Mouse (Mus musculus): Measurements from ENCODE around the gene Trp53rkb.
A peak's percentile ranks its signal among the peaks of the same experiment; 100 is the strongest.

Gene Trp53rkb

DNA sequence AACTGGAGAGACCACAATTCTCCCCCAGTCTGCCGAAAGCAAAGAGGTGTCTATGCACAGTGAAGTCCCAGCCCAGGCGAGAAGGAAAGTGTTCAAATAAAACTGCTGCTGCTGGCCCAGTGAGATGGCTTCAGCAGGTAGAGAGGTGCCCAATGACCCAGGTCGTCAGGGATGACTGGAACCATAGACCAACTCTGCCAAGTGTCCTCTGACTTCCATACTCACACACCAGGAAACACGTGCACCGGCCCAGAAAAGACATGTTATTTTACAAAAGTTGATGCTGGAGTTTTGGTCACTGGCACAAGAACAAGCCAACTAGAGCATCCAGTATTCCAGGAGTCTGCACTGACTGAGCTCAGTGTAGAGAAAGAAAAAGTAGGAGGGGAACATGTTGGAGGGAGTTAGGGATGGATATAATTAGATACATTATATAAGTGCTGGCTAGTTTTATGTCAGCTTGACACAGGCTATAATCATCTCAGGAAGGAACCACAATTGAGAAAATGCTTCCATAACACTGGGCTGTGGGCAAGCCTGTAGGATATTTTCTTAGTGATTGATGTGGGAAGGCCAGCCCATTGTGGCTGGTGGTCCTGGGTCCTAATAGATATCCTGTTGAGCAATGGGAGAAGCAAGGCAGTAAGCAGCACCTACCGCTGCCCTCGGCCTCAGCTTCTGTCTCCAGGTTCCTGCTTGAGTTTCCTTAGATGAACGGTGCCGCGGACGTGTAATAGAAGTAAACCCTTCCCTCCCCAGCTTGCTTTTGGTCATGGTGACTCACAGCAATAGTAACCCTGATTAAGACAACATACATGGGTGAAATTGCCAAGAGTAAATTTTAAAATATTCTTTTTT, 7.5 kb downstream of the Trp53rkb start:
- no peak for DNase-seq (ENCODE audit: low spot score in 2 of 2)

DNA sequence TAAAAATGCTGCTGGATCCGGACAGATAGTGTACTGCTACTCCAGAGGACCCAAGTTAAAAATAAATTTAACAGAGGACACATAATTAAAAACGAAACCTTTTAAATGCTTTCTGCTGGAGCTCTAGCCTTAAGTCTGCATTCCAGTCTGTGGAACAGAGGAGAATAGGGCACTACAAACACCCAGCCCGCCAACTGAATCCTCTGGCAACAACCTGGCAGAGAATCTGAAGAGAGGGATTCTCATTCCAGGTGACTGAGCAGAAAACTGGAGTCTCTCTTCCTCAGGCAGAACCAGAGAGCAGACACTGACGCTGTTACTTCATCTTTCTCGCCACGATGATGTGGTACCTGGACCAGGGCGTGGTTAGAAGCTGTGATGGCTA, 8.1 kb downstream of the Trp53rkb start:
- DNase-seq (ENCODE audit: low spot score in 2 of 2) = no peak

DNA sequence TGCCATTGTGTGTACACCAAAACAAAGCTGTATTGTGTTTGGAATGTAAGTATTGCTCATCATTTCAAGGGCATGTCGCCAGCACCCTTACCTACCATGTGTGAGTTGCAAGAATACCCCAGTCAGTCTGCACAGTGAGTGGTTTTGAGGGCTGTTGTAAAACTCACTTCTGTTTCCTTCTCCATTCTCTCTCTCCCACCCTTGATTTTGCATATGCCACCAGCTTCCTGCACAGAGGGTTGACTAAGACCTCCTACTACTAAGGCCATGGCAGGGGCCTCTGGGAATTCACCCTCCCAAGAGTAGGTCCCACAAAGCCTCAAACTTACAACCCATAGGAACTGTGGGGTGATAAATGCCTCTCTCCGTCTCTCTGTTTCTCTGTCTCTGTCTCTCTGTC, 9.1 kb downstream of the Trp53rkb start:
- DNase-seq (ENCODE audit: low spot score in 2 of 2) = no peak

DNA sequence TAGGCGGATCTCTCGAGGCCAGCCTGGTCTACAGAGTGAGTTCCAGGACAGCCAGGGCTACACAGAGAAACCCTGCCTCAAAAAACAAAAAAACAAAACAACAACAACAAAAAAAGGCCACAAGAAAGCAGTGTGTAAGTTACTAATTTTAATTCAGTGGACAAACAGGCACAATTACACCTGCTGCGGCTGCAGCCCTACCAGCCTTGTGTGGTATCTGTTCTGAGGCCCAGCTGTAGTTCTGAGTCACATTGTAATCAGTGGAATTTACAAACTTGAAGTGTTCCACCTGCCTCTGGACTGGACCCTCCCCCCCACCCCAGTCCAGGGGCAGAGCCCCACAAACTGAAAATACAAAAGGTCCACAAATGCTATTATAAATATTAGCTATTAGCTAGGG, 11.0 kb downstream of the Trp53rkb start:
- no peak for DNase-seq (ENCODE audit: low spot score in 2 of 2)

DNA sequence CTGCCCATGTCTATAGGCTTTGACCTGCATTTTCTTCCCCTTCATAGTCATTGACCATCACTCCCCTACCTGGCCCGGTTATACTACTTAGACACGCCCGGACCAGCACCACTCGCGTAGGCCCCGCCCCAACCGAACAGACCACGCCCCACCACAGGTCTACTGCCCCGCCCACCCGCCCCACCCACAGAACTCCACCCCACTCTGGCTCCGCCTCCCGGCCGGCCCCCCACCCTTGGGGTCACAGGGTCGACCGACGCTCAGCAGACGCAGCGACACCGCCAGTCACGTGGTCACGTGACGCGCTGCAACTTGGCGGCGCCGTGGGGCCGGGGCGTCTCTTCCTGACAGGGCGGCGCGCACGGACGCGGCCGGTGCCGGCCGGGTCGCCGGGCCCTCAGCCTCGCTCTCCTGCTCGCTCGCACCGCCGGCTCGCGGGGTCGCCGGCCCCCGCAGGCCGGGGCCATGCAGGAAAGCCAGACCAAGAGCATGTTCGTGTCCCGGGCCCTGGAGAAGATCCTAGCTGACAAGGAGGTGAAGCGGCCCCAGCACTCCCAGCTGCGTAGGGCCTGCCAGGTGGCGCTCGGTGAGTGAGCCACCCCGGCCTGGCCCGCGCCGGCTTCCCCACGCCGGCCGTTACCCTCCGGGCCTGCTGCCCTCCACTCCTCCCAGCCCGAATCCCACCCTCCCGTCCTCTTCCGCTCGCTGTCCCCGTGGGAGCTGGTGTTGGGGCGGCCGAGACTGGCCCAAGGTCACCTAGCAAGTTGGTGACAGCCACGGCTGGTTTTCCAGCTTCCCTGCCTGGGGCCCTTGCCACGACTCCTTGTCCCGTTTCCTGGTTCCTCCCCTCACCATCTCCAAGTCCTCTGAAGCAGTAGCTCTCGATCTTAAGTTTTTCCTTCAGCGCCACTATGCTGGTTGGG, 13.2 kb downstream of the Trp53rkb start, which contains the start of gene Arfgef2:
Gene Arfgef2, plus strand, starts transcription at position 339 of the 923 bp plus-strand sequence.
- peak; percentile 86 to 88 for DNase-seq (ENCODE audit: low spot score in 2 of 2)

DNA sequence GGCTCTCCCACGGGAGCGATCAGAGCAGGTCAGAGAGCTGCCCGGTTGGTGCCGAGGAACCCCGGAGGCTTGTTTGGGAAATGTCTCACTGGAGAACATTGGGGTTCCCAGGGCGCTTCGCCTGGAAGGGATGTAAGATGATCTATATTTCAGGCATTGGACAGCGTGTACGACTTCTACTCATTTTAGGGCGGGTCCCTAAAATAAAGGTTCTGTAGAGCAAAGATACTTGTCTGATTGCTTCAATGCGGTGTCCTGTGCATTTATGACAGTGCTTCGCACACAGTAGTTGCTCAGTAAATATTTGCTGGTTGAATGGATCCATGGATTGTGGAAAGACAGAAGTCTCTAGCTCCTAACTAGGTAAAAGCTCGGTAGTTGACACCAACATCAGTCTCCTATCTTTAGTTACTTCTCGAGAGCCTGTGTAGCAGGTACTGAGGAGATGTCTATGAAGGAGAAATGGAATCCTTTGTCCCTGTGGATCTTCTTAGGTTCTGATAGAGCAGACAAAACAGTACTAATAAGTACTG, 13.9 kb downstream of the Trp53rkb start:
- DNase-seq (ENCODE audit: low spot score in 2 of 2) = no peak

DNA sequence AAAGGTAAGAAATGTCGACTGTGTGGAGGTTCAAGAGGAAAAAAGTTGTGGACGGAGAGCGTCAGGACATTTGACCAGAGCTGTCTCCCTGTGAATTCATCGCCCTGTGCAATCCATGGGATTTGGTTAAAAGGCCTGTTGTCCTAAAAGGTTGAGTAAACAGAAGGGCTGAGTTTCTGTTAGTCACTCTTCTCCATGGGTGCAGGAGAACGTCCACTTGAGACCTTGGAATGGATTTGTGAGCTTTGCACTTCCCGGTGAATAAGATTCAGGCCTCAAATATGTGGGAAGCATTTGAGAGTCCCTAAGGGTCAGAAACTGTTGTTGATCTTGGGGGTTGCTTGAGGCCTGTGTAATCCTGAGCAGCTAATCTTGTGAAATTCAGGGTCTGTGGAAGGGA, 14.5 kb downstream of the Trp53rkb start:
- DNase-seq (ENCODE audit: low spot score in 2 of 2) = no peak

DNA sequence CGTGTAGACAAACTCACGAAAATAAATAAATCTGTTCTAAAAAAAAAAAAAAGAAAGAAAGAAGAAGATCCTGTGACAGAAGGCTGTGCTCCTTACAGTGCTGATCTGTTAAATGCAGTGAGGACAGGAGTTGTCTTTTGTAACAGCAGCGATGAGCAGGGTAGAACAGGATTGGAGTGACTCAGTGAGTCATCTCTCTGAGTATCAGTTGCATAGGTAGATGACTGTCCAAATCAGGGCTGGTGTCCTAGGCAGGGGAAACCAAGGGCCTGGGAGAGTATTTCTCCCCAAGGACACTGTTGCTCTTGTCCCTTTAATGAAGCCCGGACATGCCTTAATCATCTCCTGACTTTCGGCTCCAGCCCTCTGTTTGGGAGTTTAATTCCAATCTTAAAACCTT, 17.2 kb downstream of the Trp53rkb start:
- DNase-seq (ENCODE audit: low spot score in 2 of 2) = no peak

DNA sequence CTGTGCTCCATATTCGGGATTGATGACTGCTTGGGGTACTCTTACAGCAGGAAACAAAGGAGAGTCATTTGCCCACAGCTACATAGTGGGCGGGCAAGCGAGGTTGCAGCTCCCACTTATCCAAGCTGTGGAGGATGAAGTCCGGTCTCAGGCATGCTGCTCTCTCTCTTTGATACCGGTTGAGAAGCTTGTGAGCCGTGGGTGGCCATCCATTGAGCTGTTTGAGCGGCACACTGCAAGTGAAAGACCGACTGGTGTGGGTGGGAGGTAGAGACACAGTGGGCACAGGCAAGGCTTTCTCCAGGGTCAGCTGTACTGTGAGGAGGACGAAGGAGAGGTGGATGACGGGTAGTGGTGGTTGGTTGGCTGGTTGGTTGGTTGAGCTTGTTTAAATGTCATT, 18.5 kb downstream of the Trp53rkb start:
- no peak for DNase-seq (ENCODE audit: low spot score in 2 of 2)

DNA sequence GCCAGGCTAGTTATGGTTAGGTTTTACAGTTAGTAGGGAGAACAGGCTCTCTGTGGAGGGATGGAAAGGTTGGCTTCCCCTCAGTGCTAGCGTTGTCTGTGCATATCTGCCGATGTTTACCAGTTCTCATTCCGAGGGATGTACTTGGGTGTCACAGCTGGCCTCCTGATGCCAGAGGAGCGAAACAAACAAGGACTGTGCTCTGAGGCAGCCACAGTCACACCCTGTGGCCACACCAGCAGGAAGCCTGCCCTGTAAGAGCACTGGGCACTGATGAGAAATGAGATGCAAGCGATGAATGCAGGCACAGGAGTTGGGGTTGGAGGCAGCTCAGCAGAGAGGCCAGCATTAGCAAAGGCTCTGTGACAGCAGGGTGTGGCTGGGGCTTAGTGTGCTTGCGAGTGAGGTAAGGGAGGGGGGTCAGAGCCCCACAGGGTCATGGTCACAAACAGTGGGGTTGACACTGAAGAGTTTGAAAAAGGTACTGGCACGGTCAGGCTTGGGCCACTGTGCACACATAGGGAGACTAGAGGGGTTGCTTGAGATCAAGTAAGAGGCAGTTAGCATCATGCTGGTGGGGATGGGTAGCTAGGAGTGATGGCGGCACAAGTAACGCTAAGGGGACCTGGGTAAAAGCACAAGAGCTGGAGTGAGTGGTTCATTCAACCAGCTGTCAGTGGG, 26.3 kb downstream of the Trp53rkb start:
- no peak for DNase-seq (ENCODE audit: low spot score in 2 of 2)

DNA sequence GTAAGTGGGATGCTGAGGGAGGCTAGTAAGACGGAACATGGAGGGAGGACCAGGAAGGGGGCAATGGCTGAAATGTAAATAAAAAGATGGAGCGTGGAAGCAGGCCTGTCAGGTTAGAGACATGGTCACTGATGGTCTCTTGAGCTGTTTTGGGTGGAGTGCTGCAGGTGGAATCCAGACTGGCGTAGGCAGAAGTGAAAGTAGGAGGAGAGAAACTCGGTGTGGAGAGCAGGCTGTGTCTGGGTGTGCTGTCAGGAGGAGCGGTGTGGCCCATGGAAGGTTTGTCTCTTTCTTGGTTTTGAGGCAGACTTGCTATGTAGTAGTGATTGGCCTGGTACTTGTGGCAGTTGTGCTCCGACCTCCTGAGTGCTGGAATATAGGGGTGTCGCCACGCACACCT, 27.5 kb downstream of the Trp53rkb start:
- no peak for DNase-seq (ENCODE audit: low spot score in 2 of 2)

DNA sequence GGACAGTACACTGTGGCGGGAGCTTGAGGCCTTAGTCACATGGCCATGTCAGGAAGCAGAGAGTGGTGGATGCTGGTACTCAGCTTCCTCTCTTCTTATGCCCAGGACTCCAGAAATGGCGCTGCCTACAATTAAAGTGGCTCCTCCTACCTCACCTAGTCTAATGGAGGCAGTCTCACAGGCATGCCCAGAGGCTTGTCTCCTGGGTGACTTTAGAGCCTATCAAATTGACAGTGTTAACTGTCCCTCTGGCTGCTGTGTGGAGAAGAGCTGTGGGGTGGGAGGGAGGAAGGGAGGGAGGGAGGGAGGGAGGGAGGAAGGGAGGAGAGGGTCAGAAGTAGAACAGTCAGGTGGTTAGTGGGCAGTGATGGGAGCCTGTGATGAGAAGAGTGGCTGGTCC, 28.5 kb downstream of the Trp53rkb start:
- DNase-seq (ENCODE audit: low spot score in 2 of 2) = no peak

DNA sequence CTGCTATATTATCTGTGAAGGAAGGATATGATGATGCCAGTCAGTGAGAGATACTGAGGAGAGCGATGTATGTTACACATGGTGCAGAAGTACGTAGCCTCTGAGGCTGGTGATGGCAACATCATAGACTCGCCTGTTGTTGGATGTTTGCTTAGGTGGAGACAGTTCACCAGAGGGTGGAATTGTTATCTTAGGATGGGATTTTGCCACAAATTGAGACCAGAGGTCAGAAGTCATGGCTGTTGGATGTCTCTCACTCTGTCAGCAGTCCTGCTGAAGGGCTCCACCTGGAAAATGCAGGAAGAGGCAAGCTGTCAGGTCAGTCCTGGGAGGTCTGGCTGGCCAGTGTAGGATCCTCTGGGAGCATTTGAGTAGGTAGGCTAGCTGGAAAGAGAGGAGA, 29.1 kb downstream of the Trp53rkb start:
- no peak for DNase-seq (ENCODE audit: low spot score in 2 of 2)

DNA sequence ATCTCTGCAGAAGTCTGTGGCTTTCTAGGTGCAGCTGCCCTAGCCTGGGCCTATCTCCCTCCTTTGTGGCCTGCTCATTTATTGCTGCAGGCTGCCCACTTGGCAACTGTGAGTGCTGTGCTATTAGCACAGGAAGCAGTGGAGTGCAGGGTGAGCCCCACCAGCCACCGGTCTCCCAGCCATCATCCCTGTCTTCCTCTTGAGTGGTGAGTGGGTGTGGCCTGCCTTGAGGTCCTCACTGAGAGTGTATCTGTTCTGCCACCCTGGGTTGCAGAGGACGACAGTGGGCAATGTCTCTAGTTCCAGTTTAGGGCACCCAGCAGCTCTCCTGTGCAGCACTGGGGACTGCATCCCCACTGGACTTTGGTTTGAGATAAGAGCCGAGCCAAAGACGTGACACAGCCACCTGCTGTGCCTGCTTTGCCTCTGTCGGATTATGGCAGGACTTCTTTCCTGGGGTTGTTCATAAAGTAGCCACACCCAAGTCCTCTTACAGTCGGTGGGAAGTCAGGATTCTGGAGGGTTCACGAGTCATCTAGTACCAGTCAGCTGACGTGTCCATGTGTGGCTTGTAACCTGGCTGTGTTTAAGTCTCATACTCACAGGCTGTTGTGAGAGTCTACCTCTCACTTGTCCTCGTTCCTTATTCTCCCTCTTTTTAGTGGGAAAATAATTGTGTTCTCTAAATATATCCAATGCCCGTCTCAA, 29.9 kb downstream of the Trp53rkb start:
- no peak for DNase-seq (ENCODE audit: low spot score in 2 of 2)

DNA sequence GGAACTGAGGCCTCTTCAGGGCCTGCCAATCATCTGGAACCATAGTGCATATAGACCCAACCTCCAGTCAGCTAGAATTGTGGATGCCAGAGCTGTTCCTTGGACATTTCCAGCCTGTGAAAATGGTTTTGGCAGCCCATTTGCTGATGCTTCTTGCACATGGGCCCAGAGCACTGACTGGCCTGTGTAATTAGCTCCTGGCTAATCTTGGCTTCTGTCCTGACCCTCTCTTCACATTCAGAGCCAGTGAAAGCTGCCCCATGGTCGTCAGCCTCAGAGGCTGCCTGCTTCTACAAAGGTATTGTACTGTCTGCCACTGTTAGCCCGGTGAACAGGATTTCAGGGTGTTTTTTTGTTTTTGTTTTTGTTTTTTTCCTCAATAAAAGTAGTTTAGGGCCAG, 30.6 kb downstream of the Trp53rkb start:
- no peak for DNase-seq (ENCODE audit: low spot score in 2 of 2)

DNA sequence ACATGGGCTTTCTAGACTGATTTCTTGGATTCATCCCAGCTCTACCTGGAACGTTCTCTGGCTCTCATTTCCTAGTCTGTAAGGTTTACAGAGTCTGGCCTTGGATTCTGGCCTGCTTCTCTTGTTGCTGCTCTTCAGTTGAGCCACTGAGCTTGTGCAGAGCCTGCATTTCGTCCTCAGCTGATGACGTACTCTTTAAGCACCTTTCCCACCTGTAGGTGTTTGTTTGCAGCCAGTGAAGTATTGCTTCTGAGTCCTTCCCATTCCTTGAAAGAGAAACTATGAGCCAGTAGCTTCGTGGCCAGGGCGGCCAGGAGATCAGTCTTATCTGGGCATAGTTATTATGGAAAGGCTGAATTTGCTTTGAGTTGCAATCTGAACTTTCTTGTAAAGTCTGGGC, 32.1 kb downstream of the Trp53rkb start:
- DNase-seq (ENCODE audit: low spot score in 2 of 2) = no peak

DNA sequence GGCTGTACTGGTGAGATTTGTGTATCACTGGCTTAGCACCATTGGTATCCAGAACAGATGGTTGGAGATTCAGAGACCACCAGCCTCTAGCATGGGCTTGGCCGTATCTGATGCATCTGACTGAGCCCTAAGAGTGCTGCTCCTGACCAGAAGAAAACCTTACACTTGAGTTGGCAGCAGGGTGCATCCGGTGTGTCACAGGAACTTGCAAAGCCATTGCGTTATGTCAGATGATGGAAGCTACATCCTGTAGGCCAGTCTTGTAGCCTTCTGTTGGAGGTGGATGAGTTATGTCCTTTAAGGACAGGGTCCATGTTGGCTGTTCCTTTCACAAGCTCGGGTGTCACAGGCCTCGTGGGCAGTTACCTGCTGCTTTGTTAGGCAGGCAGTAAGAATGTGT, 32.7 kb downstream of the Trp53rkb start:
- DNase-seq (ENCODE audit: low spot score in 2 of 2) = peak in 1 of 2 experiments; percentile 21

DNA sequence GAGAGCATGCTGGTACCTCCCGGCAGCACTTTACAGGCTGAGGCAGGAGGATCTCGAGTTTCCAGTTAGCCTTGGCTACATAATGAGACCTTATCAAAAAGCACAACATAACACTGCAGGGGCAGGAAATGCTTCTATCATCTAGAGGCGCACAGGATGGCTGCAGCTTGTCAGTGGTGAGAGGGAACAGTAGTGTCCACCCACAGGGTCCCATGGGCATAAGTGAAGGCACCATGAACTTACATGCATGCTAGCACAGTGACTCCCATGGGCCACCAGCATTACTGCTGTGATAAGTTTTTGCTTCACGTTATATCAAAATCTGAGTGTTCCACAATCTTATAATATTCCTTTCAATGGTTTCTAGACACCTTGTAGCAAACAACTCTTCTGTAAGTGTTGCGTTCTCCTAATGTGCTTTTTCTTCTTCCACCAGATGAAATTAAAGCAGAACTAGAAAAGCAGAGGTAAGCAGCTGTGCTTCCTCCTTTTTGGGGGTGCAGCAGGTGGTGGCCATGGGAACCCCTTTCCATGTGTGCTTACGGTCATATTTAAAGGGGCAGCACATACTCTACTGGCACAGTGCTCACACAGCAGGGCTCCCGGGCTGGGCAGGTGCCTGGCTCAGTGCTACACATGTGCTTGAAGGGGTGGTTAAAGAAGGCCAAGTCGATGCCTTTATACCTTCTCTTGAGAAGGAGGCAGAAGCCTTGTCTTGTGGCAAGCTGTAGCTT, 34.3 kb downstream of the Trp53rkb start:
- DNase-seq (ENCODE audit: low spot score in 2 of 2) = no peak

DNA sequence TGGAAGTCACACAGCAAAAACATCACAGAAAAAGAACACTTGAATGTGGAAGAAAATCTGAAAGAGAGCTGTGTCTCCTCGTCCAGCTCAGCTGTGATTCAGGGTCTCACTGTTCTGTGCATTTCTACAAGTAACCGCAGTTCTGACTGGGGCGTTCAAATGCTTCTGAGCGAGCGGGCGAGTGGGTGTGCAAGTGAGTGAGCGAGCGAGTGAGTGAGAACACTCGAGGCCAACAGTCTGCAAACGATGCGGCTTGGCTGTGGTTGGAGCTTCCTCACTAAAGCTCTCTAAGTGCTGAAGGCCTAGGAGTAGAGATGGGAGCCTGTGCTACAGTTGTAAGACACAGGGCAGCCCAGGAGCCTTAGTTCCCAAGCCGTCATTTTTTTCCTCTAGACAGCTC, 36.0 kb downstream of the Trp53rkb start:
- no peak for DNase-seq (ENCODE audit: low spot score in 2 of 2)

DNA sequence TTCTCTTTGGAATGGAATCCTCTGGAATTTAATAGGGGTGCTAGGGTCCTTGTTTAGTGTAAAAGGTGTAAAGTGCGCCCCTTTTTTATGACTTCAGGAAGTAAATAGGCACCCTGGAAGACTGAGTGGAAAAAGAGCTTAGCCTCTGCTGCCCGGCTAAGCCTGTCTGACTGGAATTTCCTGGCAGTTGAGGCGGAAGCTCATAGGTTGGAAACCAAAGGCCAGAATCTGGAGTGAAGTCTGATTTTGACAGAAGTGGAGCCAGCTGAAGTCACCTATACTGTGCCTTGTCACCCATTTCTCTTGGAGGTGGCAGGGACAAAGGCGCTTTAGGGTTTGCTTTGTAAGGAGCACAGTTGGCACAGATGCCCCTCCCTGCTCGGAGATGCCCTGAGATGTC, 38.0 kb downstream of the Trp53rkb start:
- DNase-seq (ENCODE audit: low spot score in 2 of 2) = no peak

DNA sequence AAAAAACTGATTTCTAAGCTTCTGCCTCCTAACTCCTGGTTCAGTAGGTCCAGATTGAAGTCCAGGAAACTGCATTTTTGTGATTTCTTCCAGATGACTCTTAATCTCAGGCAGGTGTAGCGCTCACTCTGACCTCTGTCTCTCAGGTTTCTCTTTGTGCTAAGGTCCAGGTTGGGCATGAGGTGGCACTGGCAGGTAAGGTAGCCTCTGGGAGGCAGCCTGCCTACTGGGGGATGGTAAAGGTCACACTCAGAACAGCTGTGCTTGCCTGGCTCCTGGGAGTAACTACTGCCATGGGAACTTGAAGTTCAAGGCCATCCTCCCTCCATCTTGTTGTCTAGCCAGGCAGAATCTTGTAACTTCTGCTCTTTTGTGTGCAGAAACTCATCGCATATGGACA, 41.8 kb downstream of the Trp53rkb start:
- DNase-seq (ENCODE audit: low spot score in 2 of 2) = no peak

Measured in heart, adult 9 months (tissue).